9 mouse cellular contexts compared by ENCODE assay signal in the genomic region with DNA sequence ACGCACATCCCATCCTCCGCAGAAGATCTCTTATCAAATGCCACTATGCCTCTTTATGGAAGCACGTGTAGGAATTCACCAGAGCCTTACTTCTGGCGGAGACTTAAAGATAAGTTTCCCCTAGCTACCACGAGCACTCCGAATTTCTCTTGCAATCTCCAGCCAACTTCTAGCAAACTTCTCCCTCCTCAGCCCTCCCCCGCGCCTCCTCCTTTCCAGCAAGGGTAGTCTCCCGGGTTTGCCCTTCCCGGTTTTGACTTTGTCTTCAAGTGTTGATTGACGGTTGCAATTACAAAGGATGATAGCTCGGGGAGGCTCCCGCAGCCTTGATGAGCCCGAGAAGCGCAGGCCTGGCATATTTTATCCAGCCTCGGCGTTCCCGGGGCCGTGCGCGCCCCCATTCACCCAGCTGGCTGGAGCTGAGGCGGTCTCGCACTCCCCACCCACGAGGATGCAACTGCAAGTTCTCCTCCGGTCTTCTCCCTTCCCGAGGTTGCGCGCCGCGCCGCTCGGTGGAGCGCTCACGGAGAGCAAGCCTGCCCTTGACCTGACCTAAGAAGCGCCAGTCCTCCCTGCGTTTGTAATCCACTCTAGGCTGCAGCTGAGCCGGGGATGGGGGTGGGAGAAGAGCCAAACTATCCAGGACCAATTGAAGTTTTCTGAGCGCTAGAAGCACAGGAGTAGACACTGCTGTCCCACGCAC. TPM values are rescaled to one million over a fixed set of nuclear protein-coding genes. Genes with fewer than 3 reads are reported as not detected.
A peak's percentile ranks its signal among the peaks of the same experiment; 100 is the strongest.
DNase-seq lines count a peak whose midpoint lies in the region; ATAC-seq and TF ChIP-seq lines count a peak whose summit lies in the region.
"Had no signal": no experiment of that assay in that cellular context is flagged by ENCODE, and none has a peak within 500 bp of the region (broad histone marks: within the 10 kb centered on the region; RNA-seq: fewer than 3 reads in every experiment).

No protein-coding gene starts in this region.

- 0 out of 2 replicates have a peak overlapping the region, but pooled peaks have one; percentile 39 for H3K9ac ChIP-seq in heart, embryonic 11.5 days (ENCODE audit: low read depth, low read length)
- H3K9ac ChIP-seq in limb, embryonic 11.5 days (ENCODE audit: low read length), result no peak overlapping the region
- no peak overlapping the region for H3K9ac ChIP-seq in neural tube, embryonic 15.5 days (replicated peaks)

- H3K9me3 ChIP-seq in heart, embryonic 11.5 days (replicated peaks; ENCODE audit: control insufficient read depth, low read length), result 0 out of 2 replicates have a peak, but pooled peaks cover 3% of the 10 kb centered on the region
- no peaks in the 10 kb centered on the region for H3K9me3 ChIP-seq in limb, embryonic 11.5 days (ENCODE audit: control insufficient read depth, low read length)
- H3K9me3 ChIP-seq in neural tube, embryonic 15.5 days (replicated peaks), result no peaks in the 10 kb centered on the region

- H3K27ac ChIP-seq in gastrocnemius, adult 2 months, result no peak overlapping the region
- no peak overlapping the region for H3K27ac ChIP-seq in heart, embryonic 11.5 days (ENCODE audit: low read depth, low read length)
- no peak overlapping the region for H3K27ac ChIP-seq in limb, embryonic 11.5 days (replicated peaks; ENCODE audit: low read depth, low read length)
- H3K27ac ChIP-seq in neural tube, embryonic 15.5 days (replicated peaks), result no peak overlapping the region

- peaks cover 11% of the 10 kb centered on the region for H3K4me1 ChIP-seq in heart, embryonic 11.5 days (ENCODE audit: control insufficient read depth, insufficient read depth, low read length)
- peaks cover 15% of the 10 kb centered on the region; the same call in 1 of the 2 replicates for H3K4me1 ChIP-seq in limb, embryonic 11.5 days (ENCODE audit: control insufficient read depth, insufficient read depth, low read length)
- H3K4me1 ChIP-seq in neural tube, embryonic 15.5 days, result peaks cover 30% of the 10 kb centered on the region

- TF ChIP-seq CTCF in gastrocnemius, adult 2 months (IDR thresholded peaks at IDR 0.05), result no peak

- H3K27me3 ChIP-seq in heart, embryonic 11.5 days (ENCODE audit: control insufficient read depth, insufficient read depth, low read length), result peaks cover 72% of the 10 kb centered on the region
- H3K27me3 ChIP-seq in limb, embryonic 11.5 days (ENCODE audit: control insufficient read depth, insufficient read depth, low read length), result peaks cover 57% of the 10 kb centered on the region
- H3K27me3 ChIP-seq in neural tube, embryonic 15.5 days (replicated peaks), result peaks cover 92% of the 10 kb centered on the region

- no peak for DNase-seq in gastrocnemius, adult 2 months
- DNase-seq in gastrocnemius, postnatal 10 days, result no peak
- peak; percentile 94 for DNase-seq in ZHBTc4 (ENCODE audit: low read depth, low spot score)
- DNase-seq in limb, embryonic 11.5 days (ENCODE audit: low spot score), result peak; percentile 70
- DNase-seq in left cerebral cortex, adult 9 months (ENCODE audit: low spot score in 2 of 2), result no peak

- H3K4me3 ChIP-seq in gastrocnemius, adult 2 months, result peak overlapping the region; percentile 61
- H3K4me3 ChIP-seq in heart, embryonic 11.5 days (ENCODE audit: low read depth, low read length), result peak overlapping the region; percentile 45
- H3K4me3 ChIP-seq in limb, embryonic 11.5 days (ENCODE audit: low read depth, low read length), result peak overlapping the region; percentile 15; the same call in 1 of the 2 replicates
- peak overlapping the region; percentile 28 for H3K4me3 ChIP-seq in neural tube, embryonic 15.5 days (replicated peaks)

- H3K4me2 ChIP-seq in heart, embryonic 11.5 days, result peak overlapping the region; percentile 84
- peak overlapping the region; percentile 41 for H3K4me2 ChIP-seq in limb, embryonic 11.5 days (ENCODE audit: low read depth, severe bottlenecking)
- H3K4me2 ChIP-seq in neural tube, embryonic 15.5 days, result peak overlapping the region; percentile 57

- intact Hi-C loops in gastrocnemius, adult 2 months (cut with DNase I), result no loop called here

- H3K36me3 ChIP-seq in heart, embryonic 11.5 days (ENCODE audit: control insufficient read depth, insufficient read depth, low read length), result no peaks in the 10 kb centered on the region
- no peaks in the 10 kb centered on the region for H3K36me3 ChIP-seq in limb, embryonic 11.5 days (ENCODE audit: control insufficient read depth, insufficient read depth, low read length)
- H3K36me3 ChIP-seq in neural tube, embryonic 15.5 days, result no peaks in the 10 kb centered on the region

- no peak for ATAC-seq in heart, embryonic 11.5 days (replicated peaks; ENCODE audit: insufficient number of reproducible peaks, low FRiP score, low TSS enrichment)
- no peak for ATAC-seq in limb, embryonic 11.5 days (ENCODE audit: insufficient number of reproducible peaks, low FRiP score, low TSS enrichment, low read depth)
- ATAC-seq in neural tube, embryonic 15.5 days (ENCODE audit: low FRiP score), result no peak
- no peak for ATAC-seq in CD4-positive, CD25-positive, alpha-beta regulatory T cell, adult 4 months

- under 1% methylated on average over 39 of the region's 39 CpGs for WGBS in heart, embryonic 11.5 days (ENCODE audit: insufficient replicate concordance)
- under 1% methylated on average over 39 of the region's 39 CpGs for WGBS in limb, embryonic 11.5 days
- 0% methylated on average over 39 of the region's 39 CpGs for WGBS in neural tube, embryonic 15.5 days

RNA-seq across cellular contexts. Expression of gene Nr5a2, which starts 7.5 kb away (rescaled TPM):
- total RNA-seq in gastrocnemius, adult 2 months (2021), result under 1 TPM; 0.11 to 0.26 TPM
- 1 to 10 TPM; 2.3 to 4.3 TPM for total RNA-seq in gastrocnemius, postnatal 10 days (2021)
- 0.14 TPM in 2 replicates for polyA plus RNA-seq in heart, embryonic 11.5 days (2014; fragmentation: Nextera tagmentation; extraction: Ambion mirVana)
- polyA plus RNA-seq in limb, embryonic 11.5 days (2014; fragmentation: Nextera tagmentation; extraction: Ambion mirVana), result 0.09 and 0.28 TPM in 2 replicates
- polyA plus RNA-seq in neural tube, embryonic 15.5 days (2015; fragmentation: Nextera tagmentation; extraction: Ambion mirVana), result 1.6 and 2.0 TPM in 2 replicates
- polyA plus RNA-seq in CD4-positive, CD25-positive, alpha-beta regulatory T cell, adult 4 months (2017; shearing (Covaris generic)), result under 1 TPM in 1 of 2 experiments, not detected in 1; 0.07 TPM
- total RNA-seq: hematopoietic stem cell, adult 5-6 weeks had no signal

Comparison
In these comparisons a context has a peak if more than half of its experiments do, and no peak if none do; other contexts are left out.
1. DNase-seq: peak in ZHBTc4 (single experiment) and limb, embryonic 11.5 days (single experiment); none in gastrocnemius, adult 2 months (single experiment), gastrocnemius, postnatal 10 days (single experiment) and left cerebral cortex, adult 9 months (0 of 2).
2. Peak in every context shown above with its lines, with median percentiles within 50 percentile points of each other: H3K4me3 ChIP-seq and H3K4me2 ChIP-seq.